Mouse (Mus musculus) fat pad, adult 2 months (tissue): ENCODE results near the gene Oas1h.
"Not testable (repeated sequence)": the region's sequence is repeated elsewhere in the genome, so short reads cannot be mapped to it uniquely, and the experiment has no call there.

ENCODE experiments used
- DNase-seq: peaks from one replicate; pipeline ENCODE4 v3.0.0-alpha.2; 2011; ENCODE audit warnings: low read depth, low spot score; ENCODE audit errors: extremely low read depth

Oas1h gene

DNA sequence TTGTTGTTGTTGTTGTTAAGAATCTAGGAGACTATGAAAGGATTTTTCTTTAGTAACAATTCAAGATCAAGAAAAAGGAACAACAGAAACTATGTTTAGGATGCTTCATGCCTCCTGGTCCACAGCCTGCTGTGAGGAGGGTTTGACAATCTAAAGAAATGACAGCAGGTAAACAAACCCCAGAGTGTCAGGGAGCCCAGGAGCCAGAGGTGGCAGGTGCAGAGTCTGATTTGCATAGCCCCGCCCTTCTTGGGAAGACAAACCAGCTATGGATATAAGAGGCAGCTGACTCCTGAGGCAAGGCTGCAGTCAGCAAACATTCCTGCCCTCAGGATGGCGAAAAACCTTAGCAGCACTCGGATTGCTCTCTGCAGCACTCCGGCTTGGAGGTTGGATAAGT, at the start of gene Oas1h:
Gene Oas1h (plus strand): TSS at position 301 of the 400 bp plus-strand sequence.
- DNase-seq: no peak

DNA sequence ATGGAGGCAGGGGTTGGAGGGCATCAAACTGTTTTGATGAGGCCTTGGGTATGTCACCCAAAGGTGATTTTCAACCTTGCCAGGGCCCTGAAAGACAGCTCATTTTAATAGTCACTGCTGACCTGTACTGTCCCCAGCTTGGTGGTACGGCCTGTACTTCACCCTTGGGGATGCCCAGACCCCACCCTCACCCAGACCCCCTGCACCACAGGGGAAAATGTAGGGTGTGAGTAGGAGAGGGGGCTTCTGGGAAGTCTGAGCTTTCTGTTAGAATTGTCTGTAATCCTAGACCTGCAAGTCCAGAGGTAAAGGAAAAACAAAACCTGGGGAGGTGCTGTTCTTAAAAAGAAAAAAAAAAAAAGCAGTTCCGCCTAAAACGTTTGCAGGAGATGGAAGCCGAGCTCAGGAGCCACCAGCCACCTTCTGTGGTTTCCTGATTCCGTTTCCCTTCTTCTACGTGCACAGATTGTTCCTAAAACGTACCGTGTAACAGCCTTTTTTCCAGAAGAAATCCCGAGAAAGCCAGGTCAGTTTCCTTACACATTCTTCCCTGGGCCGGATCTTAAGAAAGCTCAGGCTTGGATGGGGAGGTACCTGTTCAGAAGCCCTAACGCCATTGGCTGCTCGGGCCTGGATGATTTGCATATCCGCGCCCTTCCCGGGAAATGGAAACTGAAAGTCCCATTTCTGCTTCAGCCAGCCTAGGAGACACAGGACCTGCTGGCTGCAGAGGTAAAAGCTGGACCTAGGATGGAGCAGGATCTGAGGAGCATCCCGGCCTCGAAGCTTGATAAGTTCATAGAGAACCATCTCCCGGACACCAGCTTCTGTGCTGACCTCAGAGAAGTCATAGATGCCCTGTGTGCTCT, 49.0 kb upstream of the Oas1h start, which contains the start of gene Oas1c:
Gene Oas1c (minus strand): TSS at position 564 of the 869 bp plus-strand sequence.
- DNase-seq: peak; percentile 43

DNA sequence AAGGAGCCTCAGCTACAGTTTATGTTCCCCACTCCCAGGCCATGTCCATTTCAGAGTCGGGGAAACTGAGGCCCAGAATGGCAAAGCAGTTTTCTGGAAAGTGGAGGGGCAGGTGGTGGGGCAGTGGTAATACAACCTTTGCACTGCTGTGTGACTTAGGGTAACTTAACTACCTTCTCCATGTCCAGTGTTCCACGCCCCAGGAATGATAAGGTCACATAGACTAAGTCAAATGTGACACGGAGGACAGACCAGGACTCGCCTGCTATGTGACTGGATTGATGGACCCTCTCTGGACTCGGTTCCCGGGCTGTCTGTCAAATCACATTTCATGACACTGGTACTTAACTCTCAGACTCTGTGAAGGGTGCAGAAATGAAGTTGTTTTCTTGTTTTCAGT, 48.2 kb upstream of the Oas1h start:
- no peak for DNase-seq

DNA sequence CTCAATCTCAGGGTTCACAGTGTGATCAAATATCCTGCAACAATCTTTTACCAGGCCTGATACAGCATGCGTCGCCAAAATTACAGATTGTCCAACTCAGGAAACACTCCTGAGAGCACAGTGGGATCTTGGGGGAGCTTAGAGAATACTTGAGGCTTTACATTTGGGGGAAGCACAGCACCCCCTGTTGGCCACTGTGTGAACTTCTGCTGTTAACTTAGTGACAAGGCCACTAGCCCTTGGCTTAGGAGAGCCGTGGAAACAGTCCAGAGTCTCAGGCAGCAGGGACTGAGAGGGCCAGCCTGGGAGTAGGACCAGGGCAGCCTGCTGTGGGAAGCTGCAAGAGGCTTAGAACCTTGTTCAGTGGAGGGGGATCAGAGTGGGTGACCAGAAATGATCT, 45.3 kb upstream of the Oas1h start:
- DNase-seq: no peak

DNA sequence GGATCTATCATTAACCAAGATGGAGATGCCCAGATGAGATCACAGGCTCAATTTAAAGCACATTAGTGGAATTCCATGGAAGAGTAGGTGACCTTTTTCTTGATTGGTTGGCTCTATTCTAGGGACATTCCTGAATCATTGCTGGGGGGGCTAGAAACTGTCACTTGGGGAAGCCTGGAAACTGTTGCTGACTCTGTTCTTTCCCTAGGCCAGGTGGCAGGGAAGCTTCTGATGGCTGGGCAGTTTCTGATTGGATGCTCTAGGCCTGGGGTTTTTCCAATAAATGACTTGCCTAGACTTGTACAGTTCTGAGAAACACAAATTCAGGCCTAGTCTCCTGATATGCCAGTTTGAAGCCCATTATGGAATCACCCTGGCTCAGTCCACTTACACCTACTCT, 42.2 kb upstream of the Oas1h start:
- no peak for DNase-seq

DNA sequence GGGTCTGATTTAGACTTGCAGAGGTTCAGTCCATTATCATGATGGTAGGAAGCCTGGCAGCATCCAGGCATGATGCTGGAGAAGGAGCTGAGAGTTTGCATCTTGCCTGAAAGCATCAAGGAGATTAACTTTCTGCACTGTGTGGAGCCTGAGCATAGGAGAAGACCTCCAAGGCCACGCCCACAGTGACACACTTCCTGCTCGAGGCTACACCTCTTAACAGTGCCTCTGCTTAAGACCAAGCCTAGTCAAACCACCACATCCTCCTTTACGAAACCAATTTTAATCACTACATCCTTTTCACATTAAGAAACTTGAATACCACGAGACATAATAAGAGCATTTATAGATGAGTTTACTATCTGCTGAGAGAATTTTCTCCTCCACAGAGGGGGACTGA, 30.2 kb upstream of the Oas1h start:
- DNase-seq: no peak

DNA sequence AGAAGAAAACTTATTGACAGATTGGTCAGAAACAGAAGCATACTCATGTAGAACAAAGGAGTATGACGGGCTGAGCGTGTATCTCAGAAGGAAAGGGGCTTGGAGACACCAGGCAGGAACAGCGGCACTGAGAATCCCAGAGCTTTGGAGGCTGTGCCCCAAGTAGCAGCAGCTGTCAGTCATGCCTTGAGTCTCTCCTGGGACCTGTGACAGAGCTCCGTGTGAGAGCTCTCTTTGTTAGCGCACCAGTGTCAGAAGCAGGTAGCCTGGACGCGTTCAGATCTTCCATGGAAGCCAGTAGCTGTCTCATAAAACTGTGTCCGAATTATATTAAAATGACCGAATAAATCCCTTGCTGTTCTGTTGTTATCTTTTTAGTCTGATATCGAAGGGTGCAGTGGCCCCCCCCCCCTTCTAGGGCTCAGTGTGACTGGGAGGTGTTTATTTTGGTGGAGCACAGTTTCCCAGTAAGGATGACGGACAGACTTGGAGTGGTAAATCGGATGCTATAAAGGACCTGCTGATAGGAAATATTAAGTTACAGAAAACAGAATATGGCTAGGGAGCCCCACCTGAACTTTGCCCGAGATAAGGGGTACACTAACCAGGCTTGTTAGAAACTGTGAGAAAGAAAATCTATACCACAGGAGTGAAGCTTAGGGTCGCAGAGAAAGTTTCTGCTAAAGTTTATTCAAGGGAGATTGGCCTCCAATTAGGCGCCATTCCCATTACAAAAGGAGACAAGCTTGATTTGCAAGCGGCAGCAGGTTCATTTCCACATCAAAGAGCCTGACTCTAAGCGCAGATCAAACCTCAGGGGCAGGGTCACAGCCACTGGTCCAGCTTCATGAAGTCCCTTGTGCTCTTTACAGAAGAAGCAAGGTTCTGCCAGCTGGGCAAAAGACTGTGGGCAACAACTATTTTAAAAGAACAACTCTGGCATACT, 27.6 kb upstream of the Oas1h start:
- no peak for DNase-seq

DNA sequence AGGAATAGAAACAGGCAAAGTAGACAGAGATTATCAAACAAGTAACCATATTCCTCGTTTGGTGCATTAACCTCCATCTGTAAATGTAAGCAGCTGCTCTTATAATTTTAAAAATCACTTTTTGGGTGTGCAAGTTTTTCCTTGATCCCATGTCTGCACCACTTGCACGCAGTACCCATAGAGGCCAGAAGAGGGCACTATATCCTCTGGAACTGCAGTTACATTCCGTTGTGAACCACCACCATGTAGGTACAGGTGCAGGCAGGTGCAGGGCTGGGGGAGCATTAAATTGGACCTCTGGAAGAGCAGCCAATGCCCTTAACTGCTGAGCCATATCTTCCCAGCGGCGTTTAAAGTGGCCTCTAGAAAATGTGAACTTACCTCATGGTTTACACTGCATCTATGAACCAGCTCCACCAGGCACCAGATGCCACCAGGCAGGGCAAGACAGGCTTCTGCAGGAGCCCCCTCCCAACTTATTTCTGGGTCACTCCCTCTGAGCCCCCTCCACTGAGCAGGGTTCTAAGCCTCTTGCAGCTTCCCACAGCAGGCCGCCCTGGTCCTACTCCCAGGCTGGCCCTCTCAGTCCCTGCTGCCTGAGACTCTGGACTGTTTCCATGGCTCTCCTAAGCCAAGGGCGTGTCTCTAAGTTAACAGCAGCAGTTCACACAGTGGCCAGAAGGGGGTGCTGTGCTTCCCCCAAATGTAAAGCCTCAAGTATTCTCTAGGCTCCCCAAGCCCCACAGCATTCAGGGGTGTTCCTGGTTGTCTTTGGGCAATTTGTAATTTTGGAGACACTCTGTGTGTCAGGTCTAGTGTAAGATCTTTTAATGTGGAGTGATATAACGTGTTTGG, 24.3 kb upstream of the Oas1h start:
- no peak for DNase-seq

DNA sequence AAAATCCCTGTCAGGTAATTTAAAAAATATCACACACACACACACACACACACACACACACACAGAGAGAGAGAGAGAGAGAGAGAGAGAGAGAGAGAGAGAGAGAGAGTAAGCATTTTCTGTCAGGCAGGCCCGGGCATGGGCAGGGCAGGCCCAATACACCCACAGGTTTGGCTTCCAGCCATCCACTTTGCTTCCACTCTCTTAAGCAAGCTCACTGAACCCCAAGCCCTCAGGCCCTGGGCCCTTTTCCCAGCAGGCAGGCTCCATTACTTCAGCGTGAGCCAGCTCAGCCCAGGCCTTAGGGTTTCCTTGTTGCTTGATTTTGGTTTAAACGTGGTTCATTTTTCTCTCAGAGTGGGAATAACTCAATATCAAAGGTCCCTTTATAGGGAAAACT, 16.5 kb upstream of the Oas1h start:
- peak; percentile 97 for DNase-seq

DNA sequence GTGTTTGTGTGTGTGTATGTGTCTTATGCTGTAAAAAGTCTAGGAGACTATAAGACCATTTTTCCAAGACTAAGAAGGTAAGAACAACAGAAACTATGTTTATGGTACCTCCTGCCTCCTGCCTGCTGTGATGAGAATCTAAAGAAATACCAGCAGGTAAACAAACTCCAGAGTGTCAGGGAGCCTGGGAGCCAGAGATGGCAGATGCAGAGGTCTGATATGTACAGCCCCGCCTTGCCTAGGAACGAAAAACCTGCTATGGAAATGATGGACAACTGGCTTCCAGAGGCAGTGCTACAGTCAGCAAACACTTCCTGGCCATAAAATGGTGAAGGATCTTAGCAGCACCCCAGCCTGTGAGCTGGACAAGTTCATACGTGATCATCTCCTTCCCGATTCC, 14.2 kb upstream of the Oas1h start, which contains the start of gene Oas1f:
Gene Oas1f (plus strand): TSS at position 301 of the 400 bp plus-strand sequence.
- no peak for DNase-seq

DNA sequence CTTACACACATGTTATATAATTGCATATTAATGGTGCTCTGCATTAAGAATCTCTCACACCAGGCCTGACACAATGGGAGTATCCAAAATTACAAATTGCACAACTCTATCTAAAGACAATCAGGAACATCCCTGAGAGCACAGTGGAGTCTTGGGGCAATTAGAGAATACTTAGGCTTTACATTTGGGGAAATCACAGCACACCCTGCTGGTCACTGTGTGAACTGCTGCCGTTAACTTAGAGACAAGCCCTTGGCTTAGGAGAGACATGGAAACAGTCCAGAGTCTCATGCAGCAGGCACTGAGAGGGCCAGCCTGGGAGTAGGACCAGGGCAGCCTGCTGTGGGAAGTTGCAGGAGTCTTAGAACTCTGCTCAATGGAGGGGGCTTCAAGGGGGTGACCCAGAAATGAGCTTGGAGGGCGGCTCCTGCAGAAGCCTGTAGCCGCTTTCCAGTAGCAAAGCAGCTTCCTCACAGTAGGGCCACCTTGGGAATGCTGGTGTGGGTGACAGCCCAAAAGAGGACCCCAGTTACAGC, 11.6 kb upstream of the Oas1h start:
- peak; percentile 63 for DNase-seq

DNA sequence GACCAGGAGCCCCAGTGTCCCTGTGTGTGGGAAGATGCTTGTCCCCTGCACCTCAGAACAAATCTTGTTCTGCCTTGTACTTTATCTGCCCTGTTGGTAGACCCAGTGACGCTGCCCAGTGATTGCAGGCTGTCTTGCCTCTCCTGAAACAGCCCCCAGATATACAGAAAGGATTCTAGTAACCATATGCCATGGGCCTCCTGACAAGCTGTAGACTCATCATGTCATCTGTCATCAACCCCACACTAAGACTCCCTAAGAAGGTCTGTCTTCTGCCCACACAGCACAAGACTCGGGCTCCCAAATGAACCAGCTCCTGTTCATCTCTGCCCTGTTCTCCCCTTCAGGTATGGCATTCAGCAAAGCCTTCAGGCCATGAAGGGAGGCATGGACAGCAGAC, 2.0 kb upstream of the Oas1h start:
- no peak for DNase-seq

DNA sequence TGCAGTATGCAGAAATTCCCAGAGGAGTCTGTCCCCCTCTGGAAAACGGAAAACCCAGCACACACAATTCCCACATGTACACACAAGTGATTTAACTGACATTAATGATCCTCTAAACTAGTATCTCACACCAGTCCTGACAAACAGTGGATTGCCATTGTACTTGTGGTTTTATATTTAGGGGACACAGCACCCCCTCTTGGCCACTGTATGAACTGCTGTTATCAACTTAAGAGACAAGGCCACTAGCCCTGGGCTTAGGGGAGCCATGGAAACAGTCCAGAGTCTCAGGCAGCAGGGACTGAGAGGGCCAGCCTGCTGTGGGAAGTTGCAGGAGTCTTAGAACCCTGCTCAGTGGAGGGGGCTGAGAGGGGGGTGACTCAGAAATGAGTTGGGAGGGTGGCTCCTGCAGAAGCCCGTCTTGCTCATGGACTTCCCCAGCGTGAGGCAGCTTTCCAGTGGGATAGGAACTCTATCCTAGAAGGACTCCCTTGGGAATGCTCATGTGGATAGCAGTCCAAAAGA, 4.2 kb downstream of the Oas1h start:
- no peak for DNase-seq

DNA sequence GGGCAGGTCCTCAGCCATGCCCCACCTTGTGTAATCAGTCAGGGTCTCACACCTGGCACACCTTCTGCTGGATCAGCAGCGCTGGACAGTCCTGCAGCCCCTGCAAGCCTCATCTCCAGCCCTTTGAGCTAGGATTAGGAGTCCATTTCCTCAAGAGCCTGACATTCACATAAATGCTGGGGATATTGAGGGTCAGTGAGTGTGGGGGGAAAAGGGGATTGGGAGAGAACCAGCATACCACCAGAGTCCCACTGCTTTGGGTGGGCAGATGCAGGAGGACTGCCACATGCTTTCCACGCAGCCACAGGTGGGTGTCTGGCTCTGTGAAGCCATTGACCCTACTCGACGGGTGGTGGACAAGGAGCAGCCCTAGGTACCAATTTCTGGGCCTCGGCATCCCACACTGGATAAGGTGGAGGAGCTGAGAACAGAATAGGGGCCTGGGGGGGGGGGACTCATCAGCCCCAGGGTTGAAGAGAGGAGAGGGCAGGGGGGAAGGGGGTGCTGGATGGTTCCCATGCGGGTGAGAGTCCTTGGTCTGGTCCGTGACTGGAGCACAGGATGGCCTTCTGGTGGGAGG, 8.3 kb downstream of the Oas1h start:
- DNase-seq: no peak

DNA sequence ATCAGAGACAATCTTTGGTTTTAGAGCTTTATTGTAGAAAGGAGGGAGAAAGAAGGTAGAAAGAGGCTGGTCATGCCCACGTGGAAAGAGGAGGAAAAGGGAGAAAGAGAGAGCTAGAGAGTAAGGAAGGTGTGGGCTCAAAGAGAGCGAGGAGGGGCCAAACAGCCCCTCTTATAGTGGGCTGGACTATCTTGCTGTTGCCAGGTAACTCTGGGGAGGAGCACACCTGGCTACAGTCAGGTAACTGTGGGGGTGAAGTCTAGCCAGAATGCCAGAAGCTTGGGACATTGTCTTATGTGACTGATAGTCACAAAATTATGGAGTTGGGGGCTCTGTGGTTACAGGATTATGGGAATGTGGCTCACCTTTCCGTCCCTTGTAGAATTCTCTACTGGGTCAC, 8.9 kb downstream of the Oas1h start:
- DNase-seq: no peak

DNA sequence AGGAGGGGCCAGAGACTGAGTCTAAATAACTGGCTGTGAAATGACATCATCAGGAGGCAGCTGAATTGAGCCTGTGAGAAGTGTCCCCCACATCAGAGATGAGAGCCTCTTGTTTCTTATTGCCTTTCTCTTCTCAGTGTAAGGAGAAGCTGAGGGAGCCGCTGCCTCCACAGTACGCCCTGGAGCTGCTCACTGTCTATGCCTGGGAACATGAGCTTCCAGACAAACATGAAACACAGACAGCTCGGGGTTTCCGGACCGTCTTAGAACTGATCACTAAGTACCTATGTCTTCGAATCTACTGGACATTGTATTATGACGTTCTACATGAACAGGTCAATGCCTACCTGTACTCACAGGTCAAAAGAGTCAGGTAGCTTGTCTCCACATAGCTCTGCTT, 9.6 kb downstream of the Oas1h start:
- DNase-seq: no peak

DNA sequence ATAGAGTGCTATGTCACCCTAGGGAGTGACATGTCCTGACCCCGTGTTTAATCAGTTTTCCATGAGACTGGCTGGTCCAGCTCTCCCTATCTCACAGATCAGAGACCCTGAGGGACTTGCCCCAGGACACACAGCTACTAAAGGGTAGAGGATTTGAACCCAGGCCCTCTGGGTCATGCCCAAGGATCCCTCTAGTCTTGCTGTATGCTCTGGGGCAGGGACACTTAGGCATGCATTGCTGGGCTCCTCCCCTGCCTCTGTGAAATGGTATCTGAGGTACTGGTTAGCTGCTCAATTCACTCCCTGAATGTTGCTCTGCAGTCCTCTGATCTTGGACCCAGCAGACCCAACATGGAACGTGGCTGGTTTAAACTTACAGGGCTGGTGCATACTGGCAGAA, 10.2 kb downstream of the Oas1h start:
- DNase-seq: no peak

DNA sequence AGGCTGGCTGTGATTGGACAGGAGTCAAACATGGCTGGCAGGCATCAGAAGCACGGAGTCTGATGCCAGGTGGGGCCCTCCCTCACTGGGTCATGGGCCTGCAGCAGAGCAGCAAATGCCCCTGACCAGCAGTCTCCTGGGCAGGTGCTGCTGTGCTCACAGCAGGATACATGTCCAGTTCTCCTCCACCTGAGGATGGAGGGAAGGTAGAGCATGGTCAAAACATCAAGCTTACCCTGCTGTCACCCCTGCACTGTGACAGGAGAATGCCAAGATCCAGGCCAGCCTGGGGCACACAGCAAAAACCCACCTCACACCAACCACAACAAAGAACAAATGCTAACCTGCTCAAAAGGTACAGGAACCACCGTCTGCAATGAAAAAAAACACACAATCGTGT, 15.6 kb downstream of the Oas1h start:
- DNase-seq: not testable (repeated sequence)

DNA sequence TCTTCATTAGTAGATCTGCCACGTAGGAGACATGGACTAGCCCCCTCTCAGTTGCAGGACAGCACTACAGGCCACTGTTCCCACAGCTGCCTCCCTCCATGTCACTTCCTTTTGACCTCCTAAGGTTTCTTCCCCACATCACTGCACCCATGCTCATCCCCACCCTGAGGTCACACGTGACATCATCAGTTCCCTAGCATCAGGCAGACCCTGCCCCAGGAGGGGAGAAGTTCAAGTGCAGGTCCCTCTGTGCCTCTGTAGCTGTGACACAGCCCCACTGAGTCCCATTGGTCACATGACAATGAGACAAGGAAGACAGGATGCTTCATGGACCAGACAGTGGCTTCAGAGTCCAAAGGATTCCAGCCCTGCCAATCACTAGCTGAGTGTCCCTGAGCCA, 16.2 kb downstream of the Oas1h start:
- DNase-seq: not testable (repeated sequence)

DNA sequence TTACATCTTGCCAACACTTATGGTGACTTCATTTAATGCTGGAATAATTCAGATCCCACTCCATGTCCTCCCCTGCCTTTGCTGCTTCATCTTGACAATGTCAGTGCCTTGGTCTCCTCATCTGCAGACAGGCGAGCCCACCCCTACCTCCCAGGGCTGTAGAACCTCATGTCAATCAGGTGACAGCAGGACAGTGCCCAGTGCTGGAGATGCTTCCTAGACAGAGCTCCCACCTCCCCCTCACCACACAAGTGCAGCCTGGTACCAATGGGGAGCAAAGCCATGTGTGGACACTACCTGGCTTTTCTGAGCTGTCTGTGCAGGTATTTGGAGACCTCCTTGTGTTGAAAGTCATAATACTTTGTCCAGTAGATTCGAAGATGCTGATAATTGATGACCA, 17.6 kb downstream of the Oas1h start:
- DNase-seq: not testable (repeated sequence)
